Mouse (Mus musculus): Measurements from ENCODE around the gene Cdc42bpb.

The Cdc42bpb gene

GRCm38 (mm10) chr12:111377376-111377973, at the start of gene Cdc42bpb:
Gene Cdc42bpb, minus strand, starts transcription at chr12:111377718.
- DNase-seq (ENCODE audit: low read depth in 1 of 2, low spot score in 2 of 2): peak; percentile 41 to 82

GRCm38 (mm10) chr12:111425789-111426460, 48.4 kb upstream of the Cdc42bpb start:
- DNase-seq (ENCODE audit: low read depth in 1 of 2, low spot score in 2 of 2): peak; percentile 75 to 89

GRCm38 (mm10) chr12:111425258-111425657, 47.7 kb upstream of the Cdc42bpb start:
- DNase-seq (ENCODE audit: low read depth in 1 of 2, low spot score in 2 of 2): peak in 1 of 2 experiments; percentile 80

GRCm38 (mm10) chr12:111424547-111424946, 47.0 kb upstream of the Cdc42bpb start:
- DNase-seq (ENCODE audit: low read depth in 1 of 2, low spot score in 2 of 2): no peak

- DNase-seq (ENCODE audit: low read depth in 1 of 2, low spot score in 2 of 2): no peak
Measured at GRCm38 (mm10) chr12:111423570-111424129, 46.1 kb upstream of the Cdc42bpb start.

- DNase-seq (ENCODE audit: low read depth in 1 of 2, low spot score in 2 of 2): no peak
Measured at GRCm38 (mm10) chr12:111422852-111423251, 45.3 kb upstream of the Cdc42bpb start.

DNA sequence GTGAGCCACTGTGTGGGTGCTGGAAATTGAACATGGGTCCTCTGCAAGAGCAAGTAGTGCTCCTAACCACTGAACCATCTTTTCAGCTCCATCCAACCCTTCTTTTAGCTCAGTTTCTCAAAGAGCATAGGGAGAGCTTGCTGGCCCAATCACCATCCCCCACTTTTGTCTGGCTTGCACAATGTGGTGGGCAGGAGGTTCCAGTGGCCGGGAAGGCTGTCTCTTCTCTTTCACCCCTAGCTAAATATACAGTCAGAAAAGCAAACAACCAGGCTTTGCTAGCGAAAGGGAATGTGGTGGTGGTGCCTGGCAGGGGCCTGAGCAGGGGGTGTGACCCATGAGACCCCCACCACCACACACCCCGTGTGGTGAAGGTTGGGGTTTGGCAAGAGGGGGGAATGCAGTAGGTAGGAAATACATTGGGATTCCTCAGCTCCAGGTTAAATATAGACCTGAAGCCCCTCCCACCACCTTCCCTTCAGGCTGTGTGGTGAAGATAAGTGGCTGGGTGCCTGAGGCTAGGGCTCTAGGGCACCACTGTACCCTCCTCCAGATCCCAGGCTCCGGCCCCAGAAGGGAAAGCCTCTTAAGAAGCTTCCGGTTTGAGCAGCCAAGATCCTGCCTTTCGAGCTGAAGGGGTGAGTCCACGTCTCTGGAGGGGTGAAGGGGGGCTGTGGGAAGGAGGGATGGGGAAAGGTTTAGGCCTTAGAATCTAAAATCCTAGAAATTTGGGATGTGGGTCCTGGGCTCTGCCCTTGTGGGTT, 43.6 kb upstream of the Cdc42bpb start:
- no peak for DNase-seq (ENCODE audit: low read depth in 1 of 2, low spot score in 2 of 2)

DNA sequence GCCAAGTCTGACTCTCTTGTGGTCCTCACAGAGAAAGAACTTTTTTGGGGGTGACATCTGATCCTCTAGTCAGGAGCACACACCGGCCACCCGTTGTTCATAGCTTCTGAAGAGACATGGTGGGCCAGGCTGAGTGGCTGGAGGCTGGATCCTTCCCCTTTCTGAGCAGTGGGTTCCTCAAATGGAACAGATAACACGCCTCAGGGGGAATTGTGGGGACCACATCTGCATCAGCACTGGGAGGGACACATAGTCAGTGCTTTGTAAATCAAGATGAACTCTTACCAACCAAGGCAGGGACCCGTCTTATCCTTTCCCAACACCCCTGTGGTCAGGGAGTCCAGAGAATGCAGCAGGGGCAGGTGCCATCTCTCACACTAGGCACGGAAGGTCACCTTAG, 42.4 kb upstream of the Cdc42bpb start:
- DNase-seq (ENCODE audit: low read depth in 1 of 2, low spot score in 2 of 2): no peak

GRCm38 (mm10) chr12:111416921-111417779, 39.6 kb upstream of the Cdc42bpb start, which contains the start of gene Exoc3l4:
Gene Exoc3l4, plus strand, starts transcription at chr12:111417017.
- DNase-seq (ENCODE audit: low read depth in 1 of 2, low spot score in 2 of 2): no peak

- DNase-seq (ENCODE audit: low read depth in 1 of 2, low spot score in 2 of 2): peak; percentile 63 to 76
Measured at GRCm38 (mm10) chr12:111413300-111413699, 35.8 kb upstream of the Cdc42bpb start.

DNA sequence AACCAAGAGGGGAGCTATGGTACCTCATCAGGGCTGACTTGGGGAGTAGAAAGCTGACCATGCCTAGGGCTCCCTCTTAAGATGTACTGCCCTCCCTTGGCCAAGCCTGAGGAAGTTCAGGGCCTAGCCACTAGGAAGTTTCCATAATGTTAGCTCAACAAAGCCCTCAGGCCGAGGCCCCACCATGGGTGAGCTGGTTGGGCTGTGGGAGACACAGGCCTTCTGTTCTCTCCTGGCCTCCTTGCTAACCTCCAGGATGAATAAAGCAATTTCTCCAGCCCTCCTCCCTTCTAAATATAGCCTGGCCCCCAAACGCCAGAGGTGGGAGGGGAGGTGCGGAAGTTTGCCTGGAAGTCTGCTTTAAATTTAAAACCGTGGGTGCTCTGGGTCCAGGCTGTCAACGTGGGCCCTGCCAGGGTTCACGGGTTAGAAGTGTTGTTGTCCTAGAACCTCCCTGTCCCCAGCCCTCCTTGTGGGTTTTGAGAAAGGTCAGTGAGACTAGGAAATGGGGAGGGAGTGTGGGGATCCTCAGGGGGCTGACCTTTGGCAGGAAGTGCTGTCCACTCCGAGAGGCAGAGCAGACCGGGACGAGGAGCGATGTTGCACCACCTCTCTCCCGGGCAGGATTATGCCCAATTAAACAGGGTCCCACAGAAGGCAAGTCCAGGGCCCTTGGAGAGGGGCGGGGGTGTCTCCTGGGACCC, 35.2 kb upstream of the Cdc42bpb start:
- DNase-seq (ENCODE audit: low read depth in 1 of 2, low spot score in 2 of 2): no peak

GRCm38 (mm10) chr12:111411631-111412355, 34.3 kb upstream of the Cdc42bpb start:
- DNase-seq (ENCODE audit: low read depth in 1 of 2, low spot score in 2 of 2): no peak

DNA sequence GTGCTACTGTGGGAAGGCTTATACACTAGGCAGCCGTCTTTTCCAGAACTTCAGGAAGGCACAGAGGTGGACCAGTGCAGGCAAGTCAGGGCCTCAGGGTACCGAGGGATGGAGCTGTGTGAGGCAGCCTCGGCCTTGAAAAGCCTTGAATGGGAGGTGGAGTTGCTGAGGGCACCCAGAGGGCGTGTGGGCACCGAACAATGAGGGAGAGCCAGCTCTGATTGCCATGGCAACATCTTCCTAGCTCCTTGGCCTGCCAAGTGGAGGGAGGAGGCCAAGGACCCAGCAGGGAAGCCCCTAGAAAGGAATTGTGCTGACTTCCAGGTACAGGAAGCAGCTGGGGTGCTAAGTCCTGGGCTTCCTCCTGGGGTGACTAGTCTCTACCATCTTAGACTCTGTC, 32.1 kb upstream of the Cdc42bpb start:
- DNase-seq (ENCODE audit: low read depth in 1 of 2, low spot score in 2 of 2): no peak

GRCm38 (mm10) chr12:111406622-111407021, 29.1 kb upstream of the Cdc42bpb start, which contains the start of gene Lbhd2:
Gene Lbhd2, plus strand, starts transcription at chr12:111406809.
- DNase-seq (ENCODE audit: low read depth in 1 of 2, low spot score in 2 of 2): no peak

DNA sequence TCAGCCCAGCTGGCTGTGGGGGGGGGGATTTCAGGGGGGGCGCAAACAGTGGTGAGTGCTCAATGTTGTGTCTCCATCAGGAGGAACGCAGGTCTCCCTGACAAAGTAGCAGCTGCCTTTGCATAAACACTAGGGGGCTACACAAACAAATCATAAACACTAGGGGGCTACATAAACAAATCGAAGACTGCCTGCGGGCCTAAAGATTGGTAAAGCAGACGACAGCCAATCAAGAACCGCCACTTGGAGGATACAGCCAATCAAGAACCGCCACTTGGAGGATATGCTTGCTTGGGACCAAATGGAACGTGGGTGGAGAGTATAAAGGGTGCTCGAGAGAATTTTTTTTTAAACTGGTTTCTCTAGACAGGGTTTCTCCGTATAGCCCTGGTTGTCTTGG, 27.4 kb upstream of the Cdc42bpb start:
- DNase-seq (ENCODE audit: low read depth in 1 of 2, low spot score in 2 of 2): no peak

DNA sequence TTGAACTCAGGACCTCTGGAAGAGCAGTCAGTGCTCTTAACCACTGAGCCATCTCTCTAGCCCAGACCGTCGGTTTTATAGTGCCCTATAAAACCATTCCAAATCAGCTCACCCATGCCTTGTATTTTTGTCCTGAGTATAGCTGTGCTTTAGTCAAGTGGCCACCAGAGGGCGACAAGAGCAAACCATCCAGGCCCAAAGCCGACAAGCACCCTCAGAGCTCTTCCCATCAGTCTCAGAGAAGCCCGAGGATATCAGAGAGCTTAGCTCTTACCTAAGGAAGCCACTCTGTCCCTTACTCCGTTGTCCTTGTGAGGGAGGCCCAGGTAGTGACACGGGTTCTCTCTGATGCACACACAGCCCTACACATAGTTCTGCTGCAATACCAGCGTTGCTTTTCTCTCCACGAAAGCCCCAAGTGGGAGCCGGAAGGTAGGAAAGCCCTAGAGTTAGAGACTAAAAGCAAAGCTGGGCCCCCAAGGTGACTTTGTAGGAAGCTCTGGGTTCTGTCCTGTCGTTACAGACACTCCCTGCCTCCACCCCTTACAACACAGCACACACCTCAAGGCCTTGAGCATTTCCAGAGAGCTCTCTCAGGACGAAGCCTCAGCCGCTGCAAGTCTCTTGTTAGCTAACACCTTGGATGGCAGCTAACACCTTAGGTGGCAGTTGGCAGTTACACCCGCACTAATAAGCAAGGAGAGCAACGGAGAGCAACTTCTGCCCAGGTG, 24.1 kb upstream of the Cdc42bpb start:
- peak in 1 of 2 experiments; percentile 39 for DNase-seq (ENCODE audit: low read depth in 1 of 2, low spot score in 2 of 2)

DNA sequence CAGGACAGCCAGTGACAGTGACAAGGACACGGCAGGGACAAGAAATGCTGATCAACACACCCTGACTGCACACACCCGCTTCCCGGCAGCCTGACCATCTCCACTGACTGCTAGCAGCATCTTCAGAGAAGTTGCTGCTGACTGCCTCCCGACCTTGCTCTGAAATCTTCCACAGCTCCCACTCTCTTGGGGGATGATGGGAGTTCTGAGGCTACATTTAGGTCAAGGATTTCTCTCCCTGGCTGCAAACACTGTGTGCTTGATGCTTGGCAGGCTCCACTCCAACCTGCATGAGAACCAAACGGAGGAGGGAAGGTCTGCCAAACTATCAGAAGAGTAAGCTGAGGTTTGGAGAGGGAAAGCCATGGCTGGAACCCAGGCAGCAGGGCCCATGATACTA, 19.5 kb upstream of the Cdc42bpb start:
- no peak for DNase-seq (ENCODE audit: low read depth in 1 of 2, low spot score in 2 of 2)

GRCm38 (mm10) chr12:111394008-111394407, 16.5 kb upstream of the Cdc42bpb start:
- DNase-seq (ENCODE audit: low read depth in 1 of 2, low spot score in 2 of 2): no peak

DNA sequence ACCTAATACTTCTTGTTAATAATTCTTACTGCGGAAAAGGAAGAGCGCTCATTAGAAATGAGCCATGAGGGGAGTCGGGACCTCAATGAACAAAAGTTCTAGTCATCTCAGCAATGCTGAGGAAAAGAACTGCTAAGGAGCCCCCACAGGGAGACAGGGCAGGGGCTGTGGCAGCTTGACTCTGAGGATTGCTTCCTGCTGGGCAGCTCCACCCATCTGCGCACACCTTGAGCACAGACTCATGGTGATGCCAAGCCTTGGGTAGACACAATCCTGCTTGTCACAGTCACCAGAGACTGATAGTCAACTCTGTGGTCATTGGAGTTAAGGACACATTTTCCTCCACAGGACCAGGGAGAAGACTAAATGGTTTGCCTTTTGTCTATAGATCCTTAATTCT, 9.6 kb upstream of the Cdc42bpb start:
- DNase-seq (ENCODE audit: low read depth in 1 of 2, low spot score in 2 of 2): no peak
